Mouse (Mus musculus): ENCODE measurements around the gene Inip. TPM values are rescaled to one million over a fixed set of nuclear protein-coding genes. Genes with fewer than 3 reads are reported as not detected.
"Not testable (repeated sequence)": the region's sequence is repeated elsewhere in the genome, so short reads cannot be mapped to it uniquely, and the experiment has no call there.

The Inip gene
- total RNA-seq, 2 experiments from 2014 or later, result 24.1 to 26.4 TPM

- DNase-seq, result no peak
Observed at GRCm38 (mm10) chr4:59807521-59807920, 6.1 kb upstream of the Inip start.

- DNase-seq, result no peak
Observed at GRCm38 (mm10) chr4:59806879-59807195, 5.4 kb upstream of the Inip start.

- no peak for DNase-seq
Observed at GRCm38 (mm10) chr4:59805968-59806878, 4.8 kb upstream of the Inip start.

- peak; percentile 91 for DNase-seq
Observed at GRCm38 (mm10) chr4:59805181-59805967, 4.0 kb upstream of the Inip start, which contains the start of gene Snx30. TSS of gene Snx30 (plus strand) at chr4:59805840.

GRCm38 (mm10) chr4:59804754-59805153, 3.4 kb upstream of the Inip start:
- no peak for DNase-seq

- DNase-seq, result no peak
Observed at GRCm38 (mm10) chr4:59803358-59803757, 2.0 kb upstream of the Inip start.

- no peak for DNase-seq
Observed at GRCm38 (mm10) chr4:59802792-59803191, 1.4 kb upstream of the Inip start.

GRCm38 (mm10) chr4:59802107-59802506, 718 bp upstream of the Inip start:
- DNase-seq, result no peak

- DNase-seq, result no peak
Observed at GRCm38 (mm10) chr4:59800181-59800580, 1.2 kb downstream of the Inip start.

- no peak for DNase-seq
Observed at GRCm38 (mm10) chr4:59795788-59796455, 5.5 kb downstream of the Inip start.

- no peak for DNase-seq
Observed at GRCm38 (mm10) chr4:59794116-59794515, 7.3 kb downstream of the Inip start.

- not testable (repeated sequence) for DNase-seq
Observed at GRCm38 (mm10) chr4:59793626-59794025, 7.8 kb downstream of the Inip start.

- DNase-seq, result no peak
Observed at GRCm38 (mm10) chr4:59789015-59789414, 12.4 kb downstream of the Inip start.

GRCm38 (mm10) chr4:59787126-59787525, 14.3 kb downstream of the Inip start:
- DNase-seq, result no peak

- peak; percentile 77 to 80 for DNase-seq
Observed at GRCm38 (mm10) chr4:59786661-59787060, 14.7 kb downstream of the Inip start.

GRCm38 (mm10) chr4:59785412-59785811, 16.0 kb downstream of the Inip start:
- DNase-seq, result no peak

GRCm38 (mm10) chr4:59783685-59784279, 17.6 kb downstream of the Inip start:
- peak; percentile 95 to 96 for DNase-seq

- peak in 1 of 2 experiments; percentile 21 for DNase-seq
Observed at GRCm38 (mm10) chr4:59782853-59783684, 18.3 kb downstream of the Inip start.

GRCm38 (mm10) chr4:59780568-59780967, 20.8 kb downstream of the Inip start:
- DNase-seq, result no peak

GRCm38 (mm10) chr4:59777828-59778227, 23.6 kb downstream of the Inip start:
- no peak for DNase-seq

GRCm38 (mm10) chr4:59772171-59772879, 29.1 kb downstream of the Inip start:
- DNase-seq, result no peak

Measured in layer of hippocampus, postnatal 36 days (tissue).